Mouse (Mus musculus) ES-E14 (cell line): ENCODE measurements at regions not wholly inside any gene's neighbourhood (a gene's known extent, or its start where the extent isn't known, plus 50 kb on each side); places are given as distances from the start of the nearest gene placed in this dataset.
"Not testable (repeated sequence)": the region's sequence is repeated elsewhere in the genome, so short reads cannot be mapped to it uniquely, and the experiment has no call there.

Source experiments
- DNase-seq: peaks from one replicate; pipeline ENCODE4 v3.0.0-alpha.2; 2013; ENCODE audit warnings: low read depth, low spot score
- H3K27ac ChIP-seq: 2 replicates; pipeline ENCODE4 v1.5.1; 2012; ENCODE audit warnings: low read depth, mild to moderate bottlenecking, low read length, moderate library complexity, mixed read lengths; ENCODE audit not compliant: poor library complexity, insufficient read depth, severe bottlenecking
- H3K36me3 ChIP-seq: 2 replicates; pipeline ENCODE4 v1.6.1; 2012; ENCODE audit warnings: mild to moderate bottlenecking, low read length, moderate library complexity, mixed read lengths; ENCODE audit not compliant: control insufficient read depth, poor library complexity, insufficient read depth, severe bottlenecking
- H3K4me1 ChIP-seq, 2 experiments: fragments of 150-350 bp in 1 of 2; sonication (generic) in 1 of 2; 2 replicates each; pipeline ENCODE4 v1.6.1; 2012; ENCODE audit warnings: low read length in 2 of 2, mild to moderate bottlenecking in 1 of 2, mixed read lengths in 1 of 2; ENCODE audit not compliant: control insufficient read depth in 2 of 2, insufficient read depth in 2 of 2, poor library complexity in 1 of 2
- H3K4me3 ChIP-seq, 2 experiments: fragments of 150-350 bp in 1 of 2; sonication (generic) in 1 of 2; 2 replicates each; pipeline ENCODE4 v1.5.1; 2012; ENCODE audit warnings: low read length in 2 of 2, low read depth in 1 of 2, mild to moderate bottlenecking in 1 of 2, mixed read lengths in 1 of 2; ENCODE audit not compliant: insufficient read depth in 1 of 2, poor library complexity in 1 of 2, severe bottlenecking in 1 of 2
- H3K9ac ChIP-seq: 2 replicates; pipeline ENCODE4 v1.6.1; 2012; ENCODE audit warnings: low read depth, mild to moderate bottlenecking, low read length, mixed read lengths; ENCODE audit not compliant: poor library complexity, insufficient read depth, severe bottlenecking
- H3K9me3 ChIP-seq: fragments of 150-350 bp; sonication (generic); 2 replicates; pipeline ENCODE4 v1.6.1; 2012; ENCODE audit warnings: low read depth, mild to moderate bottlenecking, low read length; ENCODE audit not compliant: control insufficient read depth, insufficient read depth
- CHD2 ChIP-seq: IDR thresholded peaks from 2 replicates; pipeline ENCODE4 v1.6.1; 2014; ENCODE audit warnings: mild to moderate bottlenecking, low read depth, low read length, inconsistent platforms
- HCFC1 ChIP-seq: IDR thresholded peaks from 2 replicates; pipeline ENCODE4 v1.6.1; 2012; ENCODE audit warnings: low read length, inconsistent platforms, borderline replicate concordance; ENCODE audit not compliant: insufficient read depth
- MAFK ChIP-seq: IDR thresholded peaks from 2 replicates; pipeline ENCODE4 v1.6.1; 2014; ENCODE audit warnings: mild to moderate bottlenecking, low read depth, low read length, inconsistent platforms; ENCODE audit not compliant: insufficient read depth
- ZC3H11A ChIP-seq: IDR thresholded peaks from 2 replicates; pipeline ENCODE4 v1.6.1; 2012; ENCODE audit warnings: low read depth, mild to moderate bottlenecking, inconsistent platforms, low read length, borderline replicate concordance
- ZNF384 ChIP-seq: IDR thresholded peaks from 2 replicates; pipeline ENCODE4 v1.6.1; 2012; ENCODE audit warnings: low read depth, low read length, inconsistent platforms
- in situ Hi-C, 2 experiments: fragments of 600-800 bp; cut with MboI; formaldehyde crosslinking; loops; one replicate each; pipeline ENCODE4 v1.15.1; 2025; ENCODE audit warnings: low sequenced_read_pairs in 2 of 2, inconsistent platforms in 1 of 2; ENCODE audit not compliant: unreplicated experiment in 2 of 2

GRCm38 (mm10) chr11:27105920-27106319 lies 512.1 kb upstream of the Vrk2 start:
- in situ Hi-C loops, result no loop called here
- H3K27ac ChIP-seq, result no peak overlapping the region
- H3K4me1 ChIP-seq, result no peaks in the 10 kb centered on the region
- H3K4me3 ChIP-seq, result no peak overlapping the region
- no peak for DNase-seq
- H3K36me3 ChIP-seq, result no peaks in the 10 kb centered on the region
- TF ChIP-seq ZNF384, result no peak
- no peak for TF ChIP-seq MAFK
- TF ChIP-seq HCFC1, result no peak
- TF ChIP-seq CHD2, result no peak
- TF ChIP-seq ZC3H11A, result no peak
- no peaks in the 10 kb centered on the region for H3K9me3 ChIP-seq
- no peak overlapping the region for H3K9ac ChIP-seq

GRCm38 (mm10) chr11:27102906-27103305 lies 509.1 kb upstream of the Vrk2 start:
- Histone ChIP-seq H3K4me3 (no peak overlapping the region), H3K9me3 (no peaks in the 10 kb centered on the region), H3K27ac (no peak overlapping the region), H3K9ac (no peak overlapping the region), H3K36me3 (no peaks in the 10 kb centered on the region), H3K4me1 (no peaks in the 10 kb centered on the region)
- TF ChIP-seq ZC3H11A, result no peak
- no peak for TF ChIP-seq HCFC1
- TF ChIP-seq CHD2, result no peak
- no peak for TF ChIP-seq MAFK
- no peak for TF ChIP-seq ZNF384
- no peak for DNase-seq
- in situ Hi-C loops, result no loop called here

- no peak overlapping the region for H3K27ac ChIP-seq
- TF ChIP-seq CHD2 (no peak), HCFC1 (no peak), MAFK (no peak), ZNF384 (no peak), ZC3H11A (no peak)
- in situ Hi-C loops, result no loop called here
- no peak overlapping the region for H3K9ac ChIP-seq
- H3K36me3 ChIP-seq, result no peaks in the 10 kb centered on the region
- no peak overlapping the region for H3K4me3 ChIP-seq
- H3K4me1 ChIP-seq, result no peaks in the 10 kb centered on the region
- H3K9me3 ChIP-seq, result no peaks in the 10 kb centered on the region
- no peak for DNase-seq
Observed at GRCm38 (mm10) chr11:27102045-27102444, 508.2 kb upstream of the Vrk2 start.

- no peak overlapping the region for H3K4me3 ChIP-seq
- in situ Hi-C loops, result no loop called here
Observed at GRCm38 (mm10) chr11:27096615-27097014, 502.8 kb upstream of the Vrk2 start.

GRCm38 (mm10) chr11:27095460-27095859 lies 501.7 kb upstream of the Vrk2 start:
- H3K4me1 ChIP-seq, DNase-seq, H3K27ac ChIP-seq, H3K9ac ChIP-seq, H3K9me3 ChIP-seq, in situ Hi-C loops, H3K36me3 ChIP-seq, H3K4me3 ChIP-seq: not testable (repeated sequence)

More at GRCm38 (mm10) chr11:27096615-27097014, 502.8 kb upstream of the Vrk2 start:
- Histone ChIP-seq H3K9me3 (no peaks in the 10 kb centered on the region), H3K27ac (no peak overlapping the region), H3K4me1 (no peaks in the 10 kb centered on the region), H3K36me3 (no peaks in the 10 kb centered on the region), H3K9ac (no peak overlapping the region)
- DNase-seq, result no peak
- TF ChIP-seq ZNF384, result no peak
- TF ChIP-seq ZC3H11A, result no peak
- TF ChIP-seq MAFK, result no peak
- no peak for TF ChIP-seq HCFC1
- no peak for TF ChIP-seq CHD2
